Mouse (Mus musculus) forebrain, embryonic 15.5 days (tissue): ENCODE results near the gene Rrad. TPM values are rescaled to one million over a fixed set of nuclear protein-coding genes. Genes with fewer than 3 reads are reported as not detected.

Experiments
- ATAC-seq: fragments of 200-750 bp; cut with Nextera tagmentation; replicated peaks from 2 replicates; pipeline ENCODE4 v1.8.0; 2017; ENCODE audit warnings: mild to moderate bottlenecking, moderate TSS enrichment, moderate library complexity
- H3K27ac ChIP-seq: fragments of 300-500 bp; sonication (generic); replicated peaks from 2 replicates; pipeline ENCODE4 v1.5.1; 2015; ENCODE audit warnings: mild to moderate bottlenecking, inconsistent platforms
- H3K27me3 ChIP-seq: fragments of 300-500 bp; sonication (generic); 2 replicates; pipeline ENCODE4 v1.6.1; 2015; ENCODE audit warnings: inconsistent platforms
- H3K36me3 ChIP-seq: fragments of 300-500 bp; sonication (generic); 2 replicates; pipeline ENCODE4 v1.6.1; 2015; ENCODE audit warnings: mild to moderate bottlenecking, inconsistent platforms
- H3K4me1 ChIP-seq: fragments of 300-500 bp; sonication (generic); 2 replicates; pipeline ENCODE4 v1.6.1; 2015; ENCODE audit warnings: inconsistent platforms
- H3K4me2 ChIP-seq: fragments of 300-500 bp; sonication (generic); replicated peaks from 2 replicates; pipeline ENCODE4 v1.6.1; 2015; ENCODE audit warnings: mild to moderate bottlenecking, inconsistent platforms
- H3K4me3 ChIP-seq: fragments of 300-500 bp; sonication (generic); 2 replicates; pipeline ENCODE4 v1.5.1; 2015; ENCODE audit warnings: mild to moderate bottlenecking, inconsistent platforms
- H3K9ac ChIP-seq: fragments of 300-500 bp; sonication (generic); replicated peaks from 2 replicates; pipeline ENCODE4 v1.6.1; 2015; ENCODE audit warnings: mild to moderate bottlenecking, inconsistent platforms
- H3K9me3 ChIP-seq: fragments of 300-500 bp; sonication (generic); 2 replicates; pipeline ENCODE4 v1.6.1; 2016; ENCODE audit warnings: inconsistent platforms
- WGBS: fragments of 180-500 bp; shearing (Covaris S2); methylation state at CpG from one replicate; pipeline ENCODE4 v1.1.7; 2015; ENCODE audit warnings: mixed read lengths; 5-methylcytosine and 5-hydroxymethylcytosine counted together
- polyA plus RNA-seq: library from polyadenylated mRNA; unstranded; fragments of >200 nt; fragmentation: Nextera tagmentation; extraction: Ambion mirVana; gene quantifications from 2 replicates; pipeline ENCODE4 v1.2.1, GENCODE M21; 2015

The Rrad gene
- polyA plus RNA-seq, 1 experiment from 2014 or later = 2.4 TPM

DNA sequence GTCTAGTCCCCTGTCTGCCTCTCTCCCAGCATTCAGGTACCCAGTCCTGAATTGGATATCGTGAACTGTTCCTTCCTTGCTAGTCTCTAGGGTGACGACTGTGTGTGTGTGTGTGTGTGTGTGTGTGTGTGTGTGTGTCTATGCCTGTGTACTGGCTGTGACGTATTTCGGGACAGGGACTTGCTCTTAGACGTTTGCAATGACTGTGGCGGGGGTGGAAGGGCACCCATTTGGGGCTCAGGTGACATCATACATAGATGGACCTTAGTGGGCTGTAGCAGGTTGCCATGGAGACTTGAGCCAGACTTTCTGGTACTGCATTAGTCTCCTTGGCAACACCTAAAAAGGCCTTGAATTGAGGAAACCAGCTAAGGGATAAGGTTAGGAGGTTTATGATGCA, 1.4 kb upstream of the Rrad start:
- Histone ChIP-seq H3K9ac (no peak overlapping the region), H3K27ac (no peak overlapping the region), H3K36me3 (peaks cover 7% of the 10 kb centered on the region; the same call in 1 of the 2 replicates), H3K27me3 (peaks cover 18% of the 10 kb centered on the region), H3K4me2 (no peak overlapping the region), H3K9me3 (no peaks in the 10 kb centered on the region), H3K4me3 (no peak overlapping the region), H3K4me1 (peaks cover 12% of the 10 kb centered on the region)
- 55% methylated on average over 6 of the region's 6 CpGs for WGBS
- peak; percentile 23 for ATAC-seq

DNA sequence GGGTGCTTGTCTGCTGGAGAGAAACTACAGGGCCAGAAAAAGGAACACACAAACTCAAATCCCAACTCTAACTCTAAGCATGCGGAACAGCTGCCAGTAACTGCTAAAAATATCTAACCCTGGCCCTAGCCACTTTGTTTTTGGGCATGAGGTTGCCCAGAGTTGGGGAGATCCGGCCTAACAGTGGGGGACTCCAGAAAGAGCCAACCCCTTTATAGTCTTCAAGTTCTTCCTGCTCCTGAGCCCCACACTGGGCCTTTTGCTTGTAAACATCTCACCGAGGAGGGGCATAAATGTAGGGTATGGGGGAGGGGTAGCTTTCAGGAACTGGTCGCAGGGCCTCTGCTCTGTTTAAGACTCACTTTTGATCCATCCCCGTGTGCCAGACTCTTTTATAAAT, 848 bp upstream of the Rrad start:
- 30% methylated on average over 5 of the region's 5 CpGs for WGBS

DNA sequence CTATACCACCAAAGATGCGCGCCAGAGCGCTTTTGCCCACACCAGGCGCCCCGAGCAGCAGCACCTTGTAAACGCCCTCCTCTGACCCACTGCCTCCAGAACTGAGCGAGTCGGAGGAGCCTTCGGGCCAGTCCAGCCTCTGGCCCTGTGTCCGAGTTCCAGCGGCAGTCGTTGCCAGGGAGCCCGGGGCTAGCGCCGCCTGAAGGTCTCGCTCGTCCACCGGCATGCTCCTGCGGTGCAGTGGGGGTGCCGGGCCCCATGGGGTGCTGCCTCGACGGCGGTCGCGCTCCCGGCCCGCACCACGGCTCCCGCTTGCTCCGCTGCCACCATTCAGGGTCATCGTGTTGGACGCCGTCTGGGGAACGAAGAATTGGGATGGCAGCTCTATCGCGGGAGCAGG, 553 bp downstream of the Rrad start:
- peak overlapping the region; percentile 57 for H3K4me2 ChIP-seq
- WGBS = 1% methylated on average over 36 of the region's 36 CpGs
- peaks cover 7% of the 10 kb centered on the region; the same call in 1 of the 2 replicates for H3K36me3 ChIP-seq
- no peak overlapping the region for H3K9ac ChIP-seq
- no peaks in the 10 kb centered on the region for H3K9me3 ChIP-seq
- H3K27ac ChIP-seq = no peak overlapping the region
- peaks cover 12% of the 10 kb centered on the region for H3K4me1 ChIP-seq
- H3K4me3 ChIP-seq = peak overlapping the region; percentile 35
- H3K27me3 ChIP-seq = peaks cover 18% of the 10 kb centered on the region
- peak; percentile 15; the same call in 1 of the 2 replicates for ATAC-seq

More for the DNA sequence above, 848 bp upstream of the Rrad start:
- no peak overlapping the region for H3K27ac ChIP-seq
- H3K4me1 ChIP-seq = peaks cover 12% of the 10 kb centered on the region
- H3K9me3 ChIP-seq = no peaks in the 10 kb centered on the region
- H3K4me3 ChIP-seq = no peak overlapping the region
- H3K9ac ChIP-seq = no peak overlapping the region
- H3K4me2 ChIP-seq = no peak overlapping the region
- peaks cover 18% of the 10 kb centered on the region for H3K27me3 ChIP-seq
- H3K36me3 ChIP-seq = peaks cover 7% of the 10 kb centered on the region; the same call in 1 of the 2 replicates
- no peak for ATAC-seq

DNA sequence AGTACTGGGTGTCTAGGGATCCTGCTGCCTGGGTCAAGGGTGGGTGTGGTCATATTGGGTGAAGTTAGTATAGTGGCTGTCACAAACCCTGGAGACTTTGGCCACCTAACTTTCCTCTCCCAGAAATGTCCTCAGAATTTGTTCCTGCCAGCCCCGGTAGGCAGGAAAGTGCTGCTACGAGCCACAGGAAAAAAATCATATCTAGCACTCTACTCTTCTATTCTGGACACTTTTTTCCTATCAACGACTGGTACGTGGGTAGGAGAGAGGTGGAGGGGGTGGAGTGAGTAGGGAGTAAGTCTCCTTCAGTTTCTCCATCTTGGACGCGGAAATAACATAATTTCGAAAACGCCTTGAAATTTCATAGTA, 1.0 kb downstream of the Rrad start:
- Histone ChIP-seq H3K4me2 (peak overlapping the region; percentile 57; the same call in 1 of the 2 replicates), H3K4me1 (peaks cover 12% of the 10 kb centered on the region), H3K4me3 (peak overlapping the region; percentile 35), H3K36me3 (peaks cover 5% of the 10 kb centered on the region; the same call in 1 of the 2 replicates), H3K27me3 (peaks cover 18% of the 10 kb centered on the region), H3K9me3 (no peaks in the 10 kb centered on the region), H3K9ac (no peak overlapping the region), H3K27ac (no peak overlapping the region)
- no peak for ATAC-seq
- 40% methylated on average over 8 of the region's 8 CpGs for WGBS

DNA sequence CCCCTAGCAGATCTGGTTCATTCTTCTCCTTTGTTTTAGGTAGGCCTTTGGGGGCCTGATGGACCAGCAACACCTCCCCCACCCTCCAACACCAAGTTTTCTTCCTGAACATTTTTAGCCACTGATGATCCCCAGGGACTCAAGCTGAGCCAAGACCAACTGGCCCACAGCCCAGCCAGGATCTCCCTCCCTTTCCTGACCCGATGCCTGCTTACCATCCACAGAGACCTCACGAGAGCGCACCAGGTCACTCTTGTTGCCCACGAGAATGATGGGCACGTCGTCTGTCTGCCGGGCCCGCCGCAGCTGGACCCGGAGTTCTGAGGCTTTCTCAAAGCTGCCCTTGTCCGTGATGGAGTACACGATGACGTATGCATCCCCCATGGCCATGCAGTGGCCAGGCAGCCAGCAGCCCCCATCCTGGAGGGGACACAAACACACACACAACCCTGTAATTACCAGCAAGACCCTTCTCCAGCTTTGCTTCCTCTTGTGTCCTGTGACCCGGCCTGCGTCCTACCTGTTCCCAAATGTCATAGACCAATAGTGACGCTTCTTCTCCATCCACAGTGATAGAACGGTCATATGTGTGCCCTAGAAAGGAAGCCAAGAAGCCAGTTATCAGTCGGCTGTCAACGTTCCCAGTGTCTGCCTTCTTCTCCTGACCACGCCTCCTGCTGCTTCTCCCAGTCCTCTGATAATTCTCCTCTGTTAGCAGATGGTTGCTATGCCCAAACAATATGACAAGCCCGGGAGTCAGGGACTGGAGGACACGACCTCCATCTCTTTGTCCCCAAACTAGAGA, 1.6 kb downstream of the Rrad start:
- Histone ChIP-seq H3K27me3 (peaks cover 18% of the 10 kb centered on the region), H3K36me3 (no peaks in the 10 kb centered on the region), H3K4me1 (peaks cover 12% of the 10 kb centered on the region), H3K4me2 (no peak overlapping the region), H3K4me3 (no peak overlapping the region), H3K9ac (no peak overlapping the region), H3K27ac (no peak overlapping the region), H3K9me3 (no peaks in the 10 kb centered on the region)
- 81% methylated on average over 22 of the region's 22 CpGs for WGBS
- no peak for ATAC-seq

DNA sequence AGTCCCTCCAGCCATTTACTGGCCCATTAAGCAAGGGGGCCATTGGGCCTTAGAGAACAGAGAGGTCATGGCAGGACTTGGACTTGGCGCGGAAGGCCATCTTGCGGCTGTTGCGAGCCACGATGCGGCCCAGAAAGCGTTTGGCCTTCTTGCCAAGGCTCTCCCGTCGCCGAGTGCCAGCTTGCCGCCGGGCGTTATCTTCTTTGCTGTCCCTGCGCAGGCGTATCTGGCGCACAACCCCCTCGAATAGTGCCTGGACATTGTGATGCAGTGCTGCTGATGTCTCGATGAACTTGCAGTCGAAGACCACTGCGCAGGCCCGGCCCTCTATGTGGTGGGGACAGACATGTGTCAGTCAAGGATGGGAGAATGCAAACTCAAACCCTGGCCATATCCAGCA, 2.7 kb downstream of the Rrad start:
- ATAC-seq = no peak
- Histone ChIP-seq H3K27me3 (peaks cover 18% of the 10 kb centered on the region), H3K4me2 (no peak overlapping the region), H3K4me3 (no peak overlapping the region), H3K4me1 (peaks cover 12% of the 10 kb centered on the region), H3K9me3 (no peaks in the 10 kb centered on the region), H3K36me3 (no peaks in the 10 kb centered on the region), H3K27ac (no peak overlapping the region), H3K9ac (no peak overlapping the region)
- 93% methylated on average over 21 of the region's 21 CpGs for WGBS

DNA sequence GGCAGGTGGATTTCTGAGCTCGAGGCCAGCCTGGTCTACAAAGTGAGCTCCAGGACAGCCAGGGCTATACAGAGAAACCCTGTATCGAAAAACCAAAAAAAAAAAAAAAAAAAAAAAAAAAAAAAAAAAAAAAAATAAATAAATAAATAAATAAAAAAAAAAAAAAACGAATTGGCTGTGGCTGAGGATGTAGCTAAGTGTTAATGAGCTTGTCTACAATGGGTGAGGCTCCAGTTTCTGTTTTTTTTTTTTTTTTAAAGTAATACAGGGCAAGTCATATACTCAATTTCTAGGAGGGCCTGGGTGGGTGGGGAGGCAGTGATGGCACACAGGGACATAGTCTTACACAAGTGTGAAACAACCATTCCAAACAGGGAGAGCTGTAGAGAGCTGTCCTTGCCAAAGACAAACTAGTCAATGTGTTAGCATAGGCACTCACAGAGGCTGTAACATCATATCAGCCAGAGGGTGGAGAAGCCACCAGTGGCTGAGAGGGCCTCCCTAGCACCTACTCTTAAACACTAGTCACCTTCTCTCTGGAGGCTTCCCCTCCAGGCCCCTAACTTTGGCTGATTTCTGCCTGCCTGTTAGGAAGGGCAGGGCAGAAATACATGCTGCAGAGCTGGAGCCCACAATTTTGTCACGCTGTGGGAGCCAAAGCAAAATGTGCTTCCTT, 3.9 kb downstream of the Rrad start:
- H3K9me3 ChIP-seq = no peaks in the 10 kb centered on the region
- no peak for ATAC-seq
- no peaks in the 10 kb centered on the region for H3K36me3 ChIP-seq
- no peak overlapping the region for H3K4me2 ChIP-seq
- no peak overlapping the region for H3K4me3 ChIP-seq
- 73% methylated on average over 4 of the region's 4 CpGs for WGBS
- no peak overlapping the region for H3K27ac ChIP-seq
- peaks cover 18% of the 10 kb centered on the region for H3K27me3 ChIP-seq
- H3K4me1 ChIP-seq = peaks cover 12% of the 10 kb centered on the region
- H3K9ac ChIP-seq = no peak overlapping the region

DNA sequence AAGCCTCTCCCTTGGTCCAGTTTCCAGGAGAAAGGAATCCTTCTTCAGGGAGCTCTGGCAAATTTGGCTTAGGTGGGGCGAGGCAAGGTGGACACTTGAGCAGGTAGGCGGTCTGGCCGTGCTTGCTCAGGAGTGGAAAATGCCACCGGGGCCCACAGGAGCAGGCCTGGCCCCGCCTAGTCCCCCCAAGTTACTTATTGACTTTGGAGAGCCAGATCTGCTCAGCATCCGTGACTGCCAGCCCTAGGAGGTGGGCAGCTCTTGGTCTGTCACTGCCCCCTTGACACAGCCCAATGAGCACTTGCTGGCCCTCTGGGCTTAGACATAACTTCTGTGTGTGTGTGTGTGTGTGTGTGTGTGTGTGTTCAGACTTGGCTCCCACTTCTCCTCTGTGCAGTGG, 7.0 kb downstream of the Rrad start, which contains the start of gene Cdh16:
Cdh16 (minus strand) TSS at position 236 of the 400 bp plus-strand sequence.
- no peak for ATAC-seq
- H3K27ac ChIP-seq = no peak within 1 kb of the TSS
- no peaks in the 10 kb centered on the region for H3K9me3 ChIP-seq
- no peak within 1 kb of the TSS for H3K9ac ChIP-seq
- no peak within 1 kb of the TSS for H3K4me3 ChIP-seq
- H3K4me2 ChIP-seq = no peak within 1 kb of the TSS
- no peaks in the 10 kb centered on the region for H3K36me3 ChIP-seq
- WGBS = 80% methylated on average over 6 of the region's 6 CpGs
- H3K27me3 ChIP-seq = 0 out of 2 replicates have a peak, but pooled peaks cover 1% of the 10 kb centered on the region
- H3K4me1 ChIP-seq = no peaks in the 10 kb centered on the region

DNA sequence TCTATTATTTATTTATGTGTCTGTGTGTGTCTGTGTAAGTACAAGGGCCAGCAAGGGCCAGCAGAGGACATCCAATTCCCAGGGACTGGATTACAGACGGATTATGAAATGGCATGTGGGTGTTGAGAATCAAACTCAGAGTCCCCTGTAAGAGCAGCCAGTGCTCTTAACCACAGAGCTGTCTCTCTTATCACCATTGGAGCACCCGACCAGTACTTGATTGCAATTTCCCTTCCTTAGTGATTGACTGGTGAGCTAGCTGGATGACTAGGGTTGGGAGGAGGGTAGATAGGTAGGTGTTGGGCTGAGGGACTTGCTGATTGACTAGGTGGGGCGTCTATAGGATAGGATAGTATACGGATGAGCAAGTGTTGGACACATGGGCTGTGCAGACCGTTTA, 10.4 kb downstream of the Rrad start:
- ATAC-seq = no peak
- no peaks in the 10 kb centered on the region for H3K4me1 ChIP-seq
- H3K4me3 ChIP-seq = no peak overlapping the region
- H3K9ac ChIP-seq = no peak overlapping the region
- no peak overlapping the region for H3K4me2 ChIP-seq
- no peaks in the 10 kb centered on the region for H3K27me3 ChIP-seq
- 83% methylated on average over 5 of the region's 5 CpGs for WGBS
- H3K9me3 ChIP-seq = no peaks in the 10 kb centered on the region
- H3K36me3 ChIP-seq = no peaks in the 10 kb centered on the region
- no peak overlapping the region for H3K27ac ChIP-seq

DNA sequence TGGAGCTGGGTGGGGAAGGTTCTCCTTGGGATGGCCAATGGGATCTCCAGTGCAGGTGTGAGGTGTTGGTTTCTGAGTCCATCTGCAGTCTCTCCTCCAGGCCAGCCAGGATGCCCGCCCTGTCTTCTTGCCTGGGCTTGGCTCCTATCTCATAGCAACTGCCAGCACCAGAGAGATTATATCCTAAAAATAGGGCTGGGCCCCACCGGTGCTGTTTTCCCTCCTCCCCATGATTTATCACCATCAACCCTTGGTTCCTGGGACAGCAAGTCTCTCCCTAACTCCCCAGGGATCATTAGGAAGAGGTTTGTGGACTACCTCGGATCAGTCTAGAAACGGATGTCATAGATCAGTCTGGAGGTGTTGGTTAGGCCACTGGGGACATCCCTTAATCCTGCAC, 18.0 kb downstream of the Rrad start:
- no peak for ATAC-seq
- Histone ChIP-seq H3K4me2 (no peak overlapping the region), H3K9ac (no peak overlapping the region), H3K4me1 (no peaks in the 10 kb centered on the region), H3K27me3 (no peaks in the 10 kb centered on the region), H3K4me3 (no peak overlapping the region), H3K27ac (no peak overlapping the region), H3K36me3 (no peaks in the 10 kb centered on the region), H3K9me3 (no peaks in the 10 kb centered on the region)
- 89% methylated on average over 4 of the region's 4 CpGs for WGBS

DNA sequence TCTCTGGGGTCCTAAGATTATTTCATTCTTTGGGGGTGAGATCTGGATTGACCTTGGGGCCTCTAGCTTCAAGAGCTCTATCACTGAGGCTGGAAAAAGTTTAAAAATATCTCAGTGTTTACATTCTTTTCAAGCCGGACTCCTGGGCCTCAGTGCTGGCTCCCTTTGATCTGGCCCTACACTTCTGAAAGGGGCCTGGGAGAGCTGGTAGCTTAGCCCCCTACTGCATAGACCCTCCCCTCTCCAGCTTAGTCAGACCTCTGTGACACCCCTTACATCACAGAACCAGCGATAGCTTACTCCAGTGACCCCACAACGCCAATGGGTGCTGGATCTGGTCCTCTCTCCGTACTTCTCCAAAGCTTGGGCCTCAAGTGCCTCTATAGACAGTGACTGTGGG, 19.5 kb downstream of the Rrad start:
- no peak overlapping the region for H3K27ac ChIP-seq
- H3K4me2 ChIP-seq = no peak overlapping the region
- H3K27me3 ChIP-seq = no peaks in the 10 kb centered on the region
- H3K4me3 ChIP-seq = no peak overlapping the region
- WGBS = 72% methylated on average over 4 of the region's 4 CpGs
- no peak for ATAC-seq
- no peak overlapping the region for H3K9ac ChIP-seq
- no peaks in the 10 kb centered on the region for H3K36me3 ChIP-seq
- H3K4me1 ChIP-seq = no peaks in the 10 kb centered on the region
- H3K9me3 ChIP-seq = no peaks in the 10 kb centered on the region

DNA sequence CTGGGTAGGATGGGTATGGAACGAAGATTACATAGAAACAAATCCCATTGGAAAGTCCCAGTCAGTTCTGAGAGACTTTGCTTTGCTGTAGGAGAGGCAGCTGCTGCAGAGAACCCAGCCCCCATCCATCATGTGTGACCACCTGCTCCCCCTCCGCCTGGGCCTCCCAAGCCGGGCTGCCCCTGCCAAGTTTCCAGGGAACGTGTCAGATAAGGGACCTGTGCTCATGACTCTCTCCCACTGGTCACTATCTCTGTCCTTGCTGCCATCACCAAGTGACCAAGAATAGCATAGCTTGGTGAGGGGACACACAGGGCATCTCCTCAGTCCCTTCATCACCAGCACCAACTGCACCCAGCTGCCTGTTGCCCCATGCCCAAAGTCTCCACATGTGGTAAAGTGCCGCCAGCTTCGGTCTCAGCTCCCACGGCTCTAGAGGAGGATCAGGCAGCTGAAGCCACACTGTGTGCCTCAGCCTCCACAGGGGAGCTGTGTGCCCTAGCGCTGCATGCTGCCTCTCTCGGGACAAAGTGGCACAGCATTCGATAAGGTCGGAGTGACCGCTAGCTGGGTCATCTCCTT, 20.9 kb downstream of the Rrad start:
- WGBS = 80% methylated on average over 12 of the region's 12 CpGs
- Histone ChIP-seq H3K9ac (no peak overlapping the region), H3K4me1 (no peaks in the 10 kb centered on the region), H3K4me3 (no peak overlapping the region), H3K27ac (no peak overlapping the region), H3K36me3 (no peaks in the 10 kb centered on the region), H3K4me2 (no peak overlapping the region), H3K9me3 (no peaks in the 10 kb centered on the region), H3K27me3 (no peaks in the 10 kb centered on the region)
- ATAC-seq = no peak
